Mouse (Mus musculus): Measurements from ENCODE around the gene Smgc.
"Not testable (repeated sequence)": the region's sequence is repeated elsewhere in the genome, so short reads cannot be mapped to it uniquely, and the experiment has no call there.

Smgc gene

GRCm38 (mm10) chr15:91837965-91838364 lies at the start of gene Smgc:
Gene Smgc, plus strand, starts transcription at chr15:91838265.
- DNase-seq (ENCODE audit: low read depth, low spot score) = no peak
- no peaks in the 10 kb centered on the region for H3K27me3 ChIP-seq (ENCODE audit: control insufficient read depth, insufficient read depth, low read length, poor library complexity, severe bottlenecking)

GRCm38 (mm10) chr15:91788338-91788737 lies 49.7 kb upstream of the Smgc start:
- Histone ChIP-seq H3K36me3 (ENCODE audit: control insufficient read depth, insufficient read depth, low read length, poor library complexity, severe bottlenecking) (peaks cover 24% of the 10 kb centered on the region), H3K27me3 (ENCODE audit: control insufficient read depth, insufficient read depth, low read length, poor library complexity, severe bottlenecking) (no peaks in the 10 kb centered on the region)
- no peak for DNase-seq (ENCODE audit: low read depth, low spot score)

More at GRCm38 (mm10) chr15:91837965-91838364, at the start of gene Smgc:
- no peaks in the 10 kb centered on the region for H3K36me3 ChIP-seq (ENCODE audit: control insufficient read depth, insufficient read depth, low read length, poor library complexity, severe bottlenecking)

GRCm38 (mm10) chr15:91806463-91806862 lies 31.6 kb upstream of the Smgc start:
- peaks cover 20% of the 10 kb centered on the region for H3K36me3 ChIP-seq (ENCODE audit: control insufficient read depth, insufficient read depth, low read length, poor library complexity, severe bottlenecking)
- DNase-seq (ENCODE audit: low read depth, low spot score) = no peak
- H3K27me3 ChIP-seq (ENCODE audit: control insufficient read depth, insufficient read depth, low read length, poor library complexity, severe bottlenecking) = no peaks in the 10 kb centered on the region

GRCm38 (mm10) chr15:91835319-91835718 lies 2.7 kb upstream of the Smgc start:
- Histone ChIP-seq H3K27me3 (ENCODE audit: control insufficient read depth, insufficient read depth, low read length, poor library complexity, severe bottlenecking) (no peaks in the 10 kb centered on the region), H3K36me3 (ENCODE audit: control insufficient read depth, insufficient read depth, low read length, poor library complexity, severe bottlenecking) (no peaks in the 10 kb centered on the region)
- DNase-seq (ENCODE audit: low read depth, low spot score) = no peak

- DNase-seq (ENCODE audit: low read depth, low spot score); H3K27me3 ChIP-seq (ENCODE audit: control insufficient read depth, insufficient read depth, low read length, poor library complexity, severe bottlenecking); H3K36me3 ChIP-seq (ENCODE audit: control insufficient read depth, insufficient read depth, low read length, poor library complexity, severe bottlenecking): not testable (repeated sequence)
These were observed 26.1 kb downstream of the Smgc start for GRCm38 (mm10) chr15:91864130-91864529.

GRCm38 (mm10) chr15:91900245-91900644 lies 62.2 kb downstream of the Smgc start:
- peak; percentile 1 for DNase-seq (ENCODE audit: low read depth, low spot score)

GRCm38 (mm10) chr15:91907046-91907445 lies 69.0 kb downstream of the Smgc start:
- H3K36me3 ChIP-seq (ENCODE audit: control insufficient read depth, insufficient read depth, low read length, poor library complexity, severe bottlenecking); H3K27me3 ChIP-seq (ENCODE audit: control insufficient read depth, insufficient read depth, low read length, poor library complexity, severe bottlenecking); DNase-seq (ENCODE audit: low read depth, low spot score): not testable (repeated sequence)

More at GRCm38 (mm10) chr15:91900245-91900644, 62.2 kb downstream of the Smgc start:
- no peaks in the 10 kb centered on the region for H3K27me3 ChIP-seq (ENCODE audit: control insufficient read depth, insufficient read depth, low read length, poor library complexity, severe bottlenecking)
- H3K36me3 ChIP-seq (ENCODE audit: control insufficient read depth, insufficient read depth, low read length, poor library complexity, severe bottlenecking) = no peaks in the 10 kb centered on the region
